Mouse (Mus musculus): ENCODE data around the gene Cox7a1. TPM values are rescaled to one million over a fixed set of nuclear protein-coding genes. Genes with fewer than 3 reads are reported as not detected.
A peak's percentile ranks its signal among the peaks of the same experiment; 100 is the strongest.

The Cox7a1 gene
- polyA plus RNA-seq, 1 experiment, result 21.7 TPM

DNA sequence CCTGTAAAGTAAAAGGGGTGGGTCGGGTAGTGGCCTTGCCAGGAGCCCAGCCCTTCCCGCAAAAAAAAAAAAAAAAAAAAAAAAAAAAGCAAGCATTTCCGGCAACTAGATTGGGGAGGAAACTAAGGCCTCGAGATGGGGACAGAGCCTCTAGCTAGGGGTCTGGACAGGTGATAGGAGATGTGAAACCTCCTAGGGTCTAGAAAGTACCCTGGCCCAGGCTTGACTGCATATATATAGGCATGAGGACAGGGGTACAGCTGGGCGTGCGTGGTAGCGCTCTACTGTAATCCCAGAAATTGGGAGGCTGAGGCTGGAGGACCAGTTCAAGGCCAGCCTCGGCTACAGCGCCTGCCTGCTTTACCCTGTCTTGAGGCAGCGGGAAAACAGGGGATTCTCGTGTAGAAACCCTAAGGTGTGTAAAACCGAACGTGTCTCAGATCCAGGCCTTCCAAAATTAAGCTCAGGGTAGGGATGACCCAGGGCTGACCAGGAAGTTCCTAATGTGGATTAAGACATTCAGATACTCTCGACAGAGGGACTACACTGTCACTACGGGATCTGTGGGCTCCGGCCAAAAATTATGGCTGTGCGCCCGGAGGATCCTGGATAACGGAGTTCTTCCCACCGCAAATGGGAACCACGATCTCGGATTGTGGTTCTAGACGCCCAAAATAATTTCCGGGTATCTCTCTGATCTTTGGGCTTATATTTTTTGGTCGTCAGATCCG lies 10.3 kb downstream of the Cox7a1 start:
- TF ChIP-seq CTCF (IDR thresholded peaks at IDR 0.05; ENCODE audit: low read depth, low read length), result no peak
- TF ChIP-seq POLR2A (IDR thresholded peaks at IDR 0.05; ENCODE audit: insufficient read depth, low read length), result no peak
- TF ChIP-seq EP300 (IDR thresholded peaks at IDR 0.05; ENCODE audit: insufficient read depth, low read depth, low read length), result no peak
- Histone ChIP-seq H3K9me3 (replicated peaks; ENCODE audit: control insufficient read depth, insufficient read depth, low read length, poor library complexity, severe bottlenecking) (no peaks in the 10 kb centered on the region), H3K27me3 (ENCODE audit: control insufficient read depth, insufficient read depth, low read length, poor library complexity, severe bottlenecking) (no peaks in the 10 kb centered on the region), H3K4me3 (ENCODE audit: low read depth, low read length) (peak overlapping the region; percentile 93), H3K9ac (ENCODE audit: low read depth, poor library complexity, severe bottlenecking) (peak overlapping the region; percentile 83), H3K4me1 (ENCODE audit: control insufficient read depth, insufficient read depth, low read length) (peaks cover 3% of the 10 kb centered on the region), H3K36me3 (ENCODE audit: control insufficient read depth, insufficient read depth, low read length, poor library complexity, severe bottlenecking) (peaks cover 22% of the 10 kb centered on the region), H3K27ac (ENCODE audit: insufficient read depth, low read length) (peak overlapping the region; percentile 80)

DNA sequence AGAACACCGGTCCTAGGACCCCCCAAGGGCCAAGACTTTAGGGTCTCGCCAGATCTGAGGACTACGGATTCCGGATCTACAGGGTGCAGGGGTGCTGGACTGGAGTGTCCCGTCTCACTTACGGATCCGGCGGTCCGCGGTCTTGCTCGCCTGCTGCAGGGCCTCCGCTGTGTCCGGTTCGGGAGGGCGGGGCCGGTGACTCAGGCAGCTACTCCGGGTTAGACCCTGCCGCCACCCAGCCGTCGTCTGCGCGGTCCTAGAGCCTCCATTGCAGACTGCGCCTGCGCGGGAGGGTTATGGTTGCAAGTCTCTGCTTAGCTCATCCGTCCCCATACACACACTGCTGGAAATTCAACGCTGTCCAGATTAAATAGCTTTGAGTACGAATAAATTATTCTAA lies 10.9 kb downstream of the Cox7a1 start:
- peaks cover 3% of the 10 kb centered on the region for H3K4me1 ChIP-seq (ENCODE audit: control insufficient read depth, insufficient read depth, low read length)
- peaks cover 18% of the 10 kb centered on the region for H3K36me3 ChIP-seq (ENCODE audit: control insufficient read depth, insufficient read depth, low read length, poor library complexity, severe bottlenecking)
- peak overlapping the region; percentile 83 for H3K9ac ChIP-seq (ENCODE audit: low read depth, poor library complexity, severe bottlenecking)
- H3K9me3 ChIP-seq (replicated peaks; ENCODE audit: control insufficient read depth, insufficient read depth, low read length, poor library complexity, severe bottlenecking), result no peaks in the 10 kb centered on the region
- H3K27ac ChIP-seq (ENCODE audit: insufficient read depth, low read length), result peak overlapping the region; percentile 95
- TF ChIP-seq POLR2A (IDR thresholded peaks at IDR 0.05; ENCODE audit: insufficient read depth, low read length) (peak; percentile 41), EP300 (IDR thresholded peaks at IDR 0.05; ENCODE audit: insufficient read depth, low read depth, low read length) (peak; percentile 61; the same call in 1 of the 2 replicates), CTCF (IDR thresholded peaks at IDR 0.05; ENCODE audit: low read depth, low read length) (no peak)
- H3K27me3 ChIP-seq (ENCODE audit: control insufficient read depth, insufficient read depth, low read length, poor library complexity, severe bottlenecking), result no peaks in the 10 kb centered on the region
- peak overlapping the region; percentile 93 for H3K4me3 ChIP-seq (ENCODE audit: low read depth, low read length)

DNA sequence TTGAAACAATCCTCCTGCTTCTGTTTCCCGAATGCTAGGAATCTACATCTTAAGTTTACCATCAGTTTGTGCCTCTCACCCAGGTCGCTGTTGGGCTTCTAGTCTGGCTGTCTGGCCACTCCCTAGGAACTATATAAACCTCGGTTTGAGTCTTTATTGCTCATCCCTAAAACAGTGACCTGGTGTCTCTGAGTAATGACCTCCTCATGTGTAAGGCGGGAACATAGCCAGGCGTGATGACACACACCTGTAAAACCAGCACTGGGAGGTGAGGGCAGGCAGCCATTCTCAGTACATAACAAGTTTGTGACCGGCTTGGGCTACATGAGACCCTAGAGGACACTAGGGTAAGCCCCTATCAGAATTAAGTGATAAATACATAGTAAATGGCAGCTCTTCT lies 11.5 kb downstream of the Cox7a1 start:
- Histone ChIP-seq H3K4me1 (ENCODE audit: control insufficient read depth, insufficient read depth, low read length) (peaks cover 3% of the 10 kb centered on the region), H3K36me3 (ENCODE audit: control insufficient read depth, insufficient read depth, low read length, poor library complexity, severe bottlenecking) (peaks cover 14% of the 10 kb centered on the region), H3K9me3 (replicated peaks; ENCODE audit: control insufficient read depth, insufficient read depth, low read length, poor library complexity, severe bottlenecking) (no peaks in the 10 kb centered on the region), H3K27ac (ENCODE audit: insufficient read depth, low read length) (peak overlapping the region; percentile 95), H3K9ac (ENCODE audit: low read depth, poor library complexity, severe bottlenecking) (peak overlapping the region; percentile 83), H3K27me3 (ENCODE audit: control insufficient read depth, insufficient read depth, low read length, poor library complexity, severe bottlenecking) (no peaks in the 10 kb centered on the region), H3K4me3 (ENCODE audit: low read depth, low read length) (peak overlapping the region; percentile 42)
- TF ChIP-seq POLR2A (IDR thresholded peaks at IDR 0.05; ENCODE audit: insufficient read depth, low read length) (no peak), EP300 (IDR thresholded peaks at IDR 0.05; ENCODE audit: insufficient read depth, low read depth, low read length) (no peak), CTCF (IDR thresholded peaks at IDR 0.05; ENCODE audit: low read depth, low read length) (no peak)

DNA sequence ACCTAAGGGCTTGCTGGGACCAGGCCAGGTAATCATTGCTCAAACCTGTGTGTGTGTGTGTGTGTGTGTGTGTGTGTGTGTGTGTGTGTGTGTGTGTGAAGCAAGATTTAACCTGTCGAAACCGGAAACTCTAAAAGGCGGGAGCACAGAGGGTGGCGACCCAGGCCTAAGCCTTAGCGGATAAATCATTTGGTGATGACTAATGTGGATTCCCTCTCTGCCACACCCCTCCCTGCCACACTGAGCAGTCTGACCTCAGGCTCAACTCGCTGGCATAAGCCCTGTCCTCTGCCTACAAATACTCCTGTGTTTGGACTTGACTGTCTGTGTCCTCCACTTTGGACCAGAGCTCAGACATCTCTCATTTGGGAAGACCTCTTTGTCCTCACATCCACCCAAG lies 12.2 kb downstream of the Cox7a1 start:
- Histone ChIP-seq H3K27me3 (ENCODE audit: control insufficient read depth, insufficient read depth, low read length, poor library complexity, severe bottlenecking) (no peaks in the 10 kb centered on the region), H3K9ac (ENCODE audit: low read depth, poor library complexity, severe bottlenecking) (peak overlapping the region; percentile 83), H3K4me1 (ENCODE audit: control insufficient read depth, insufficient read depth, low read length) (peaks cover 4% of the 10 kb centered on the region), H3K36me3 (ENCODE audit: control insufficient read depth, insufficient read depth, low read length, poor library complexity, severe bottlenecking) (peaks cover 11% of the 10 kb centered on the region), H3K4me3 (ENCODE audit: low read depth, low read length) (0 out of 2 replicates have a peak overlapping the region, but pooled peaks have one; percentile 7), H3K27ac (ENCODE audit: insufficient read depth, low read length) (peak overlapping the region; percentile 95), H3K9me3 (replicated peaks; ENCODE audit: control insufficient read depth, insufficient read depth, low read length, poor library complexity, severe bottlenecking) (no peaks in the 10 kb centered on the region)
- TF ChIP-seq POLR2A (IDR thresholded peaks at IDR 0.05; ENCODE audit: insufficient read depth, low read length) (no peak), EP300 (IDR thresholded peaks at IDR 0.05; ENCODE audit: insufficient read depth, low read depth, low read length) (peak; percentile 93)

DNA sequence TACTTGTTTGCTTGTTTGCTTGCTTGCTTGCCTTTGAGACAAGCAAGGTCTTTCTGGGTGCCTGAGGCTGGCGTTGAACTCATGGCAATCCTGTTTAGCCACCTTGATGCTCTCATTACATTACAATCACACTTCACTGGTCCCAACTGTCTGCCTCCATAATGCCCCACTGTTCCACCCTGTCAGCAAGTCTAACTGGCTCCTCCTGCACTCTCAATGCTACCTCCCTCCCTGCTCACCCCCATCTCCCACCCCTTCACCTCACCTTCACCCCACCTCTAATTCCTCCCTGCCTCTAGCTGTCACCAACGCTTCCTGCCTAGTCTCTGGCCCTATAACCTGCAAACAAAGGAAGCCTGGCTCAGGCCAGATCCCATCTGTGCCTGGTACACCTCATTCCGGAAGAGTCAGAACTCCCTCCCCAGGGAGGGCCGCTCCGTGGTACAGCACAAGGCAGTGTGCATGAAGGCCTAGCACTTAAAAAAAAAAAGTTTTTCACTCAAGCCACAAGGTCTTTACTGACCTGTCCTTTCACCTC lies 13.7 kb downstream of the Cox7a1 start:
- Histone ChIP-seq H3K36me3 (ENCODE audit: control insufficient read depth, insufficient read depth, low read length, poor library complexity, severe bottlenecking) (no peaks in the 10 kb centered on the region), H3K4me3 (ENCODE audit: low read depth, low read length) (peak overlapping the region; percentile 58), H3K4me1 (ENCODE audit: control insufficient read depth, insufficient read depth, low read length) (peaks cover 5% of the 10 kb centered on the region), H3K9me3 (replicated peaks; ENCODE audit: control insufficient read depth, insufficient read depth, low read length, poor library complexity, severe bottlenecking) (no peaks in the 10 kb centered on the region), H3K27ac (ENCODE audit: insufficient read depth, low read length) (peak overlapping the region; percentile 98), H3K27me3 (ENCODE audit: control insufficient read depth, insufficient read depth, low read length, poor library complexity, severe bottlenecking) (no peaks in the 10 kb centered on the region), H3K9ac (ENCODE audit: low read depth, poor library complexity, severe bottlenecking) (peak overlapping the region; percentile 56)
- TF ChIP-seq CTCF (IDR thresholded peaks at IDR 0.05; ENCODE audit: low read depth, low read length) (no peak), EP300 (IDR thresholded peaks at IDR 0.05; ENCODE audit: insufficient read depth, low read depth, low read length) (peak; percentile 99), POLR2A (IDR thresholded peaks at IDR 0.05; ENCODE audit: insufficient read depth, low read length) (no peak)

DNA sequence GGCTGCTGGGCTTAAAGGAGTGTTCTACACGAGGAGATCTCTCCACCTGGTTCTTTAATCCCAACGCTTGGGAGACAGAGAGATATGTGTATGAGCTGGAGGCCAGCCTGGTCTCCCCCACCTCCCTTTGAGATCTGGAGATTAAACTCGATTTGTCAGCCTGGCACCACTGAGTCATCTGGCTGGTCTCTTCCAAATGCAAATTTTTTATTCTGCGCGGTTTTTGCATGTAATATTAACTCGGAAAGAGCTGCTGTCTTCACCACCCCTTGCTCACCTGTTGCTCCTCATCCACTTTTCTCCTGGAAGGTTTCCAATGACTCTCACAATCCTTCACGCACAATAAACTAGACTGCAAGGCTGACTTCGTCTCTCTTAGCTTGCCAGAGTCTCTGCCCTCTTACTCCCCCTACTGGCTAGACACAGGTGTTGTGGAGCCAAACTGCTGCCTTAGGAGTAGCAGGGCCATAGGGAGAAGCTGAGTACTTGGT lies 14.6 kb downstream of the Cox7a1 start, which contains the start of gene Capns1:
Gene Capns1, minus strand, starts transcription at position 331 of the 491 bp plus-strand sequence.
- no peaks in the 10 kb centered on the region for H3K9me3 ChIP-seq (replicated peaks; ENCODE audit: control insufficient read depth, insufficient read depth, low read length, poor library complexity, severe bottlenecking)
- no peak for TF ChIP-seq POLR2A (IDR thresholded peaks at IDR 0.05; ENCODE audit: insufficient read depth, low read length)
- peak; percentile 72; the same call in 1 of the 2 replicates for TF ChIP-seq EP300 (IDR thresholded peaks at IDR 0.05; ENCODE audit: insufficient read depth, low read depth, low read length)
- TF ChIP-seq CTCF (IDR thresholded peaks at IDR 0.05; ENCODE audit: low read depth, low read length), result peak; percentile 84
- H3K36me3 ChIP-seq (ENCODE audit: control insufficient read depth, insufficient read depth, low read length, poor library complexity, severe bottlenecking), result no peaks in the 10 kb centered on the region
- peaks cover 5% of the 10 kb centered on the region for H3K4me1 ChIP-seq (ENCODE audit: control insufficient read depth, insufficient read depth, low read length)
- H3K27ac ChIP-seq (ENCODE audit: insufficient read depth, low read length), result peak within 1 kb of the TSS; percentile 98
- peak within 1 kb of the TSS; percentile 56 for H3K9ac ChIP-seq (ENCODE audit: low read depth, poor library complexity, severe bottlenecking)
- H3K27me3 ChIP-seq (ENCODE audit: control insufficient read depth, insufficient read depth, low read length, poor library complexity, severe bottlenecking), result no peaks in the 10 kb centered on the region
- peak within 1 kb of the TSS; percentile 58 for H3K4me3 ChIP-seq (ENCODE audit: low read depth, low read length)
